In genomic region chr1:171278436-171278835, GRCm38 (mm10) we compare ENCODE assay signal across 18 mouse cellular contexts. TPM values are rescaled to one million over a fixed set of nuclear protein-coding genes. Genes with fewer than 3 reads are reported as not detected.
DNase-seq lines count a peak whose midpoint lies in the region; ATAC-seq and TF ChIP-seq lines count a peak whose summit lies in the region.
"Had no signal": no experiment of that assay in that cellular context is flagged by ENCODE, and none has a peak within 500 bp of the region (broad histone marks: within the 10 kb centered on the region; RNA-seq: fewer than 3 reads in every experiment).

No protein-coding gene starts in this region.

- DNase-seq in cerebellum, adult 11-12 months: peak; percentile 2
- no peak for DNase-seq in cerebellum, adult 8-10 months
- peak; percentile 23 for DNase-seq in intestine, embryonic 14.5 days (ENCODE audit: low spot score)
- DNase-seq in thymus, adult 2 months: peak; percentile 0
- DNase-seq in thymus, postnatal 36 days: no peak
- no peak for DNase-seq in layer of hippocampus, adult 11-12 months (ENCODE audit: low spot score)
- DNase-seq: kidney, postnatal 25 days; retina, postnatal 1 day; thymus, postnatal 25 days had no signal

- no peak overlapping the region for H3K9ac ChIP-seq in intestine, embryonic 14.5 days (ENCODE audit: low read length)
- H3K9ac ChIP-seq in intestine, postnatal 0 days (ENCODE audit: low read depth, low read length): no peak overlapping the region
- H3K9ac ChIP-seq: embryonic facial prominence, embryonic 13.5 days; heart, embryonic 15.5 days had no signal

- no peak for ATAC-seq in intestine, embryonic 14.5 days (replicated peaks; ENCODE audit: low FRiP score, low TSS enrichment, low read depth)
- ATAC-seq in intestine, postnatal 0 days: no peak
- ATAC-seq: hindbrain, embryonic 16.5 days had no signal

- WGBS in intestine, embryonic 14.5 days: 94% methylated on average over 8 of the region's 8 CpGs
- WGBS in intestine, postnatal 0 days: 95% methylated on average over 8 of the region's 8 CpGs
- 98% methylated on average over 8 of the region's 8 CpGs for WGBS in thymus, adult 2 months

- peaks cover 61% of the 10 kb centered on the region for H3K36me3 ChIP-seq in intestine, embryonic 14.5 days (ENCODE audit: control insufficient read depth, insufficient read depth, low read length)
- H3K36me3 ChIP-seq in intestine, postnatal 0 days (ENCODE audit: control insufficient read depth, insufficient read depth): peaks cover 64% of the 10 kb centered on the region
- peaks cover 39% of the 10 kb centered on the region for H3K36me3 ChIP-seq in thymus, adult 2 months (ENCODE audit: control insufficient read depth, insufficient read depth, low read length)

- TF ChIP-seq POLR2A in thymus, adult 2 months (IDR thresholded peaks at IDR 0.05; ENCODE audit: control insufficient read depth, extremely low read depth, insufficient read depth, low read length, poor library complexity): no peak

- H3K27me3 ChIP-seq in intestine, embryonic 14.5 days (replicated peaks; ENCODE audit: control insufficient read depth, insufficient read depth, low read length): no peaks in the 10 kb centered on the region
- H3K27me3 ChIP-seq in intestine, postnatal 0 days (replicated peaks; ENCODE audit: control insufficient read depth, insufficient read depth, low read length): no peaks in the 10 kb centered on the region
- H3K27me3 ChIP-seq in thymus, adult 2 months (ENCODE audit: control insufficient read depth, insufficient read depth, low read length): no peaks in the 10 kb centered on the region
- H3K27me3 ChIP-seq: embryonic facial prominence, embryonic 13.5 days; heart, embryonic 15.5 days had no signal

- peaks cover 12% of the 10 kb centered on the region for H3K4me1 ChIP-seq in intestine, embryonic 14.5 days (replicated peaks; ENCODE audit: control insufficient read depth, insufficient read depth, low read length)
- H3K4me1 ChIP-seq in intestine, postnatal 0 days (replicated peaks; ENCODE audit: control insufficient read depth, insufficient read depth, low read length): no peaks in the 10 kb centered on the region
- peaks cover 12% of the 10 kb centered on the region for H3K4me1 ChIP-seq in thymus, adult 2 months (replicated peaks; ENCODE audit: control insufficient read depth, insufficient read depth, low read length)

- no peak for TF ChIP-seq CTCF in intestine, postnatal 0 days (IDR thresholded peaks at IDR 0.05; ENCODE audit: low read depth)
- TF ChIP-seq CTCF in thymus, adult 2 months (IDR thresholded peaks at IDR 0.05; ENCODE audit: borderline replicate concordance, control insufficient read depth, extremely low read depth, insufficient read depth, low read length, poor library complexity): no peak

- no peak overlapping the region for H3K4me3 ChIP-seq in intestine, embryonic 14.5 days (ENCODE audit: low read depth, low read length)
- H3K4me3 ChIP-seq in intestine, postnatal 0 days (ENCODE audit: low read depth, low read length): no peak overlapping the region
- no peak overlapping the region for H3K4me3 ChIP-seq in thymus, adult 2 months (ENCODE audit: control insufficient read depth, insufficient read depth, low read length)
- H3K4me3 ChIP-seq: embryonic facial prominence, embryonic 13.5 days; heart, embryonic 15.5 days; left cerebral cortex, adult 2 months had no signal

- H3K4me2 ChIP-seq in intestine, embryonic 14.5 days (ENCODE audit: low read length): no peak overlapping the region
- H3K4me2 ChIP-seq in intestine, postnatal 0 days (replicated peaks; ENCODE audit: low read depth): no peak overlapping the region
- H3K4me2 ChIP-seq: embryonic facial prominence, embryonic 13.5 days; heart, embryonic 15.5 days; midbrain, embryonic 11.5 days had no signal

- no peaks in the 10 kb centered on the region for H3K9me3 ChIP-seq in intestine, embryonic 14.5 days (ENCODE audit: control insufficient read depth, low read length)
- no peaks in the 10 kb centered on the region for H3K9me3 ChIP-seq in intestine, postnatal 0 days (ENCODE audit: control insufficient read depth)
- H3K9me3 ChIP-seq: embryonic facial prominence, embryonic 13.5 days; G1E; heart, embryonic 15.5 days; limb, embryonic 10.5 days had no signal

- H3K27ac ChIP-seq in intestine, embryonic 14.5 days (ENCODE audit: low read depth): no peak overlapping the region
- H3K27ac ChIP-seq in intestine, postnatal 0 days (ENCODE audit: low read depth, low read length): no peak overlapping the region
- H3K27ac ChIP-seq in thymus, adult 2 months (ENCODE audit: control insufficient read depth, insufficient read depth, low read length): no peak overlapping the region
- H3K27ac ChIP-seq: embryonic facial prominence, embryonic 13.5 days; heart, embryonic 15.5 days; left cerebral cortex, adult 2 months; limb, embryonic 10.5 days; macrophage had no signal

RNA-seq across cellular contexts. Expression of gene Ppox, which starts 2.5 kb away (rescaled TPM):
- 48.6 and 51.5 TPM in 2 replicates for polyA plus RNA-seq in intestine, embryonic 14.5 days (2014; fragmentation: Nextera tagmentation; extraction: Ambion mirVana)
- 11.4 and 12.8 TPM in 2 replicates for polyA plus RNA-seq in intestine, postnatal 0 days (2015; fragmentation: Nextera tagmentation; extraction: Ambion mirVana)
- 71.5 and 78.5 TPM in 2 replicates for polyA plus RNA-seq in thymus, adult 2 months (2012; rRNA removed)

RNA-seq across cellular contexts. Expression of gene B4galt3, which starts 8.3 kb away (rescaled TPM):
- 65.5 and 68.4 TPM in 2 replicates for polyA plus RNA-seq in intestine, embryonic 14.5 days (2014; fragmentation: Nextera tagmentation; extraction: Ambion mirVana)
- polyA plus RNA-seq in intestine, postnatal 0 days (2015; fragmentation: Nextera tagmentation; extraction: Ambion mirVana): 27.0 and 27.4 TPM in 2 replicates
- 97.0 and 98.9 TPM in 2 replicates for polyA plus RNA-seq in thymus, adult 2 months (2012; rRNA removed)

RNA-seq across cellular contexts. Expression of gene Usp21, which starts 9.4 kb away (rescaled TPM):
- 63.0 and 68.1 TPM in 2 replicates for polyA plus RNA-seq in intestine, embryonic 14.5 days (2014; fragmentation: Nextera tagmentation; extraction: Ambion mirVana)
- 20.4 and 21.7 TPM in 2 replicates for polyA plus RNA-seq in intestine, postnatal 0 days (2015; fragmentation: Nextera tagmentation; extraction: Ambion mirVana)
- 77.0 and 79.1 TPM in 2 replicates for polyA plus RNA-seq in thymus, adult 2 months (2012; rRNA removed)

RNA-seq across cellular contexts. Expression of gene Ufc1, which starts 16.4 kb away (rescaled TPM):
- 105 and 114 TPM in 2 replicates for polyA plus RNA-seq in intestine, embryonic 14.5 days (2014; fragmentation: Nextera tagmentation; extraction: Ambion mirVana)
- polyA plus RNA-seq in intestine, postnatal 0 days (2015; fragmentation: Nextera tagmentation; extraction: Ambion mirVana): 117 TPM in 2 replicates
- 18.5 and 20.2 TPM in 2 replicates for polyA plus RNA-seq in thymus, adult 2 months (2012; rRNA removed)

RNA-seq across cellular contexts. Expression of gene Ndufs2, which starts 27.2 kb away (rescaled TPM):
- 247 and 258 TPM in 2 replicates for polyA plus RNA-seq in intestine, embryonic 14.5 days (2014; fragmentation: Nextera tagmentation; extraction: Ambion mirVana)
- polyA plus RNA-seq in intestine, postnatal 0 days (2015; fragmentation: Nextera tagmentation; extraction: Ambion mirVana): 249 and 255 TPM in 2 replicates
- 131 and 154 TPM in 2 replicates for polyA plus RNA-seq in thymus, adult 2 months (2012; rRNA removed)

Comparison
In these comparisons a context has a peak if more than half of its experiments do, and no peak if none do; other contexts are left out.
1. DNase-seq: peak in cerebellum, adult 11-12 months (single experiment), intestine, embryonic 14.5 days (single experiment) and thymus, adult 2 months (single experiment); none in cerebellum, adult 8-10 months (single experiment), thymus, postnatal 36 days (0 of 2) and layer of hippocampus, adult 11-12 months (single experiment).